Mouse (Mus musculus): ENCODE measurements around the gene Agbl1. TPM values are rescaled to one million over a fixed set of nuclear protein-coding genes. Genes with fewer than 3 reads are reported as not detected.
"Not testable (repeated sequence)": the region's sequence is repeated elsewhere in the genome, so short reads cannot be mapped to it uniquely, and the experiment has no call there.

Gene Agbl1
- total RNA-seq, 2 experiments from 2014 or later: 0.09 to 0.16 TPM

- no peak overlapping the region for H3K4me3 ChIP-seq
- intact Hi-C loops (cut with DNase I): no loop called here
- H3K27ac ChIP-seq: no peak overlapping the region
- no peak for DNase-seq (ENCODE audit: extremely low spot score in 1 of 2, low spot score in 2 of 2)
- no peak for TF ChIP-seq CTCF (IDR thresholded peaks at IDR 0.05)
These were observed 421.3 kb downstream of the Agbl1 start for GRCm38 (mm10) chr7:76650984-76651383.

- intact Hi-C loops (cut with DNase I): no loop called here
- Histone ChIP-seq H3K4me3 (no peak overlapping the region), H3K27ac (no peak overlapping the region)
- no peak for DNase-seq (ENCODE audit: extremely low spot score in 1 of 2, low spot score in 2 of 2)
- no peak for TF ChIP-seq CTCF (IDR thresholded peaks at IDR 0.05)
These were observed 431.4 kb downstream of the Agbl1 start for GRCm38 (mm10) chr7:76661072-76661471.

GRCm38 (mm10) chr7:76674856-76675255 lies 445.2 kb downstream of the Agbl1 start:
- TF ChIP-seq CTCF (IDR thresholded peaks at IDR 0.05): no peak
- H3K27ac ChIP-seq: no peak overlapping the region
- DNase-seq (ENCODE audit: extremely low spot score in 1 of 2, low spot score in 2 of 2): no peak
- intact Hi-C loops (cut with DNase I): no loop called here
- no peak overlapping the region for H3K4me3 ChIP-seq

- Histone ChIP-seq H3K4me3 (no peak overlapping the region), H3K27ac (no peak overlapping the region)
- no peak for DNase-seq (ENCODE audit: extremely low spot score in 1 of 2, low spot score in 2 of 2)
- intact Hi-C loops (cut with DNase I): no loop called here
- no peak for TF ChIP-seq CTCF (IDR thresholded peaks at IDR 0.05)
These were observed 471.5 kb downstream of the Agbl1 start for GRCm38 (mm10) chr7:76701224-76701623.

GRCm38 (mm10) chr7:76732220-76732619 lies 502.5 kb downstream of the Agbl1 start:
- intact Hi-C loops (cut with DNase I); H3K27ac ChIP-seq; H3K4me3 ChIP-seq; DNase-seq (ENCODE audit: extremely low spot score in 1 of 2, low spot score in 2 of 2): not testable (repeated sequence)

- intact Hi-C loops (cut with DNase I): no loop called here
- Histone ChIP-seq H3K27ac (no peak overlapping the region), H3K4me3 (no peak overlapping the region)
- no peak for TF ChIP-seq CTCF (IDR thresholded peaks at IDR 0.05)
- no peak for DNase-seq (ENCODE audit: extremely low spot score in 1 of 2, low spot score in 2 of 2)
These were observed 547.7 kb downstream of the Agbl1 start for GRCm38 (mm10) chr7:76777237-76777855.

GRCm38 (mm10) chr7:76780446-76780845 lies 550.8 kb downstream of the Agbl1 start:
- no peak for DNase-seq (ENCODE audit: extremely low spot score in 1 of 2, low spot score in 2 of 2)
- intact Hi-C loops (cut with DNase I): no loop called here

GRCm38 (mm10) chr7:76788561-76789306 lies 559.0 kb downstream of the Agbl1 start:
- DNase-seq (ENCODE audit: extremely low spot score in 1 of 2, low spot score in 2 of 2): no peak
- intact Hi-C loops (cut with DNase I): no loop called here
- H3K27ac ChIP-seq: no peak overlapping the region

More at GRCm38 (mm10) chr7:76780446-76780845, 550.8 kb downstream of the Agbl1 start:
- H3K4me3 ChIP-seq: no peak overlapping the region
- no peak for TF ChIP-seq CTCF (IDR thresholded peaks at IDR 0.05)
- no peak overlapping the region for H3K27ac ChIP-seq

GRCm38 (mm10) chr7:76790041-76790440 lies 560.4 kb downstream of the Agbl1 start:
- intact Hi-C loops (cut with DNase I): no loop called here
- TF ChIP-seq CTCF (IDR thresholded peaks at IDR 0.05): no peak
- H3K4me3 ChIP-seq: no peak overlapping the region
- DNase-seq (ENCODE audit: extremely low spot score in 1 of 2, low spot score in 2 of 2): no peak
- no peak overlapping the region for H3K27ac ChIP-seq

More at GRCm38 (mm10) chr7:76788561-76789306, 559.0 kb downstream of the Agbl1 start:
- TF ChIP-seq CTCF (IDR thresholded peaks at IDR 0.05): no peak
- no peak overlapping the region for H3K4me3 ChIP-seq

GRCm38 (mm10) chr7:76791247-76791646 lies 561.6 kb downstream of the Agbl1 start:
- intact Hi-C loops (cut with DNase I): no loop called here
- no peak for TF ChIP-seq CTCF (IDR thresholded peaks at IDR 0.05)
- Histone ChIP-seq H3K27ac (no peak overlapping the region), H3K4me3 (no peak overlapping the region)
- no peak for DNase-seq (ENCODE audit: extremely low spot score in 1 of 2, low spot score in 2 of 2)

GRCm38 (mm10) chr7:76810003-76810402 lies 580.3 kb downstream of the Agbl1 start:
- no peak overlapping the region for H3K27ac ChIP-seq
- H3K4me3 ChIP-seq: no peak overlapping the region
- no peak for DNase-seq (ENCODE audit: extremely low spot score in 1 of 2, low spot score in 2 of 2)
- TF ChIP-seq CTCF (IDR thresholded peaks at IDR 0.05): no peak
- intact Hi-C loops (cut with DNase I): no loop called here

- no peak for DNase-seq (ENCODE audit: extremely low spot score in 1 of 2, low spot score in 2 of 2)
- intact Hi-C loops (cut with DNase I): no loop called here
- TF ChIP-seq CTCF (IDR thresholded peaks at IDR 0.05): no peak
- Histone ChIP-seq H3K4me3 (no peak overlapping the region), H3K27ac (no peak overlapping the region)
These were observed 590.9 kb downstream of the Agbl1 start for GRCm38 (mm10) chr7:76820571-76820970.

- Histone ChIP-seq H3K4me3 (no peak overlapping the region), H3K27ac (no peak overlapping the region)
- intact Hi-C loops (cut with DNase I): no loop called here
- no peak for DNase-seq (ENCODE audit: extremely low spot score in 1 of 2, low spot score in 2 of 2)
- no peak for TF ChIP-seq CTCF (IDR thresholded peaks at IDR 0.05)
These were observed 612.5 kb downstream of the Agbl1 start for GRCm38 (mm10) chr7:76842146-76842545.
